Mouse (Mus musculus): ENCODE data around the gene A4gnt.

DNA sequence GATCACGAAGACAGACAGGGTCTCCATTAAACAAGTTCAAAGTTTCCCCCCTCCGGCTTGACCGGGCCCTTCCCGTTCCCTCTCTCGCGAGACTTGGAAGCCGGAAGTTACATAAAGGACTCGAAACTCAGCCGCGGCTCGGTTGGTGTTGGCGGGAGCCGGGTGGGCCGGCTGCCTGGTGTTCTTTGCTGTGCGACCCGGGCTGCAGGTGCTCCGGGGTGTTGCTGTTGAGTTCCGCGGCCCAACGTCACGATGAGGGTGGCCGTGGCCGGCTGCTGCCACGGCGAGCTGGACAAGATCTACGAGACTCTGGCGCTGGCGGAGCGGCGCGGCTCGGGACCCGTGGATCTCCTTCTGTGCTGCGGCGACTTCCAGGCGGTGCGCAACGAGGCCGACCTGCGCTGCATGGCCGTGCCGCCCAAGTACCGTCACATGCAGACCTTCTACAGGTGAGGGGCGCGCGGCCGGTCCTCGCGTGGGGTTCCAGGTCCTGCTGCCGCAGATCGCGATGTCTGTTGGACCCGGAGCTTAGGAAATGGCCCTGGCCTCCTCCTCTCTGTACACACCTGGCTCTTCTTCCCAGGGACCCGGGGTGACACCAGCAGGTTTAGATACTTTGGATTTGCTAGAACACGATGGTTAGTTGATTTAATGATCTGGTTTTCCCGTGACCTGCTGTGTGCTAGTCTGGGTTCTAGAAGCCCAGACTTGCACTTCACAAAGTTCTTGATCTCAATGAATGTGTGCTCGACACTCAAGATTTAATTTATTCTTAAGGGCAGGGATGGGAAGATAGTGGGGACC lies 36.4 kb upstream of the A4gnt start, which contains the start of gene Dbr1:
- TF ChIP-seq TAL1 (conservative IDR thresholded peaks at IDR 0.05; ENCODE audit: low read depth, low read length) = no peak
- TF ChIP-seq GATA1 (IDR thresholded peaks at IDR 0.05; ENCODE audit: borderline replicate concordance, low read length) = no peak
- no peak for TF ChIP-seq CTCF (IDR thresholded peaks at IDR 0.05; ENCODE audit: low read depth, low read length)
